Mouse (Mus musculus) limb, embryonic 11.5 days (tissue): Measurements from ENCODE around the gene Fam186b. TPM values are rescaled to one million over a fixed set of nuclear protein-coding genes. Genes with fewer than 3 reads are reported as not detected.
A peak's percentile ranks its signal among the peaks of the same experiment; 100 is the strongest.
"Not testable (repeated sequence)": the region's sequence is repeated elsewhere in the genome, so short reads cannot be mapped to it uniquely, and the experiment has no call there.

Source experiments
- ATAC-seq: fragments of 200-750 bp; cut with Nextera tagmentation; 2 replicates; pipeline ENCODE4 v1.8.0; 2017; ENCODE audit warnings: low read depth; ENCODE audit not compliant: insufficient number of reproducible peaks, low FRiP score, low TSS enrichment
- DNase-seq: peaks from one replicate; pipeline ENCODE4 v3.0.0-alpha.2; 2015; ENCODE audit warnings: low spot score
- H3K27ac ChIP-seq: fragments of 300-500 bp; sonication (generic); replicated peaks from 2 replicates; pipeline ENCODE4 v1.5.1; 2014; ENCODE audit warnings: low read depth, mild to moderate bottlenecking, low read length
- H3K27me3 ChIP-seq: fragments of 300-500 bp; sonication (generic); 2 replicates; pipeline ENCODE4 v1.6.1; 2014; ENCODE audit warnings: mild to moderate bottlenecking, low read length, mixed read lengths; ENCODE audit not compliant: control insufficient read depth, insufficient read depth
- H3K36me3 ChIP-seq: fragments of 300-500 bp; sonication (generic); 2 replicates; pipeline ENCODE4 v1.6.1; 2014; ENCODE audit warnings: mild to moderate bottlenecking, low read length, moderate library complexity, mixed read lengths; ENCODE audit not compliant: control insufficient read depth, insufficient read depth
- H3K4me1 ChIP-seq: fragments of 300-500 bp; sonication (generic); 2 replicates; pipeline ENCODE4 v1.6.1; 2014; ENCODE audit warnings: low read length, mixed read lengths; ENCODE audit not compliant: control insufficient read depth, insufficient read depth
- H3K4me2 ChIP-seq: fragments of 300-500 bp; sonication (generic); 2 replicates; pipeline ENCODE4 v1.6.1; 2014; ENCODE audit warnings: low read depth, mild to moderate bottlenecking, moderate library complexity; ENCODE audit not compliant: severe bottlenecking
- H3K4me3 ChIP-seq: fragments of 300-500 bp; sonication (generic); 2 replicates; pipeline ENCODE4 v1.5.1; 2014; ENCODE audit warnings: low read depth, low read length
- H3K9ac ChIP-seq: fragments of 300-500 bp; sonication (generic); 2 replicates; pipeline ENCODE4 v1.6.1; 2014; ENCODE audit warnings: mild to moderate bottlenecking, low read length
- H3K9me3 ChIP-seq: fragments of 300-500 bp; sonication (generic); 2 replicates; pipeline ENCODE4 v1.6.1; 2016; ENCODE audit warnings: low read length; ENCODE audit not compliant: control insufficient read depth
- WGBS: fragments of 180-500 bp; shearing (Covaris S2); extraction: QIAGEN DNeasy Blood & Tissue Kit; methylation state at CpG from one replicate; pipeline ENCODE4 v1.1.7; 2014; 5-methylcytosine and 5-hydroxymethylcytosine counted together
- polyA plus RNA-seq: library from polyadenylated mRNA; unstranded; fragments of >200 nt; fragmentation: Nextera tagmentation; extraction: Ambion mirVana; gene quantifications from 2 replicates; pipeline ENCODE4 v1.2.1, GENCODE M21; 2014

The Fam186b gene
- polyA plus RNA-seq, 1 experiment from 2014 or later, result not detected

DNA sequence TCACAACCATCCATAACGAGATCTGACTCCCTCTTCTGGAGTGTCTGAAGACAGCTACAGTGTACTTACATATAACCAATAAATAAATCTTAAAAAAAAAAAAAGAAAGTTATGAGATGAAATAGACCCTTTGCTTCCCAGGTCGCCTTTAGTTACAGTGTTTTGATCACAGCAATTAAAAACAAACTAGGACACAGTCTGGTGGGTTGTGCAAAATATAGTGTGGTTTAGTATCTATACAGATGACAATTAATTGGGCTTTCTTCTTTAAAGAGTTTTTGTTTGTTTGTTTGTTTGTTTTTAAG lies 42.6 kb downstream of the Fam186b start:
- H3K4me3 ChIP-seq, H3K36me3 ChIP-seq, DNase-seq, H3K27ac ChIP-seq, H3K4me1 ChIP-seq, ATAC-seq, H3K9ac ChIP-seq, H3K9me3 ChIP-seq, H3K27me3 ChIP-seq: not testable (repeated sequence)
- 53% methylated on average over 2 of the region's 2 CpGs for WGBS
- peak overlapping the region; percentile 85; the same call in 1 of the 2 replicates for H3K4me2 ChIP-seq

DNA sequence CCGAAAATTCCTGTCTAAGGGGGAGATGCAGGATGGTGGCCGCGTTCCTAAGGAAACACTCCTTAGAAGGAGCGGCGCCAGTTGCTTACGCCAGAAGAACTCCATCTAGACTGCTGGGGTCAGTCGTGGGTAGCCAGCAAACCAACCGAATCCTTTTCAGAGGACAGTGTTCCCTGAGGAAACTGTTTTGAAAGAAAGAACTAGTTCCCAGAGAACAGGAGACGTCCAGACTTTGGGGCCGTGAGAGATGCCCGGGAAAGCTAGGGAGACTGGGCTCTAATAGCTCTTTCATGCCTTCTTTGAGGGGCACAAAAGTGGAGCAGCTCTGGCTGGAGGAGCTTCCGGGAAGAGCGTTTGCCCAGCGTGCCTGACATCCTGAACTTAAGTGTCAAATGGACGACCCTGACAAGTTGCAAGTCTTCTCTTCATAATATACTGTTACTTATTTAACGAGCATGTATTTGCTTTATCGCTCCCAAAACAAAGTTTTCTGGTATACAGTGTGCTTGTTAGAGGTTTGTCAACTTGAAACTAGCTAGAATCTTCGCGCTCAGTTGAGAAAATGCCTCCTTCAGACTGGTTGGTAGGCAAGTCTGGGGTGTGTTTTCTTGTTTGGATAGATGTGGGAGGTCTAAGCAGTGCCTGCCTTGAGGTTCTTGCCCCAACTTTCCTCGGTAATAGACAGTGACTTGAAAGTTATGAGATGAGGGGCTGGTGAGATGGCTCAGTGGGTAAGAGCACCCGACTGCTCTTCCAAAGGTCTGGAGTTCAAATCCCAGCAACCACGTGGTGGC lies 43.1 kb downstream of the Fam186b start:
- peak overlapping the region; percentile 85 for H3K4me2 ChIP-seq
- no peak for DNase-seq
- H3K27me3 ChIP-seq, result no peaks in the 10 kb centered on the region
- WGBS, result 3% methylated on average over 22 of the region's 22 CpGs
- H3K4me1 ChIP-seq, result 0 out of 2 replicates have a peak, but pooled peaks cover 3% of the 10 kb centered on the region
- H3K36me3 ChIP-seq, result no peaks in the 10 kb centered on the region
- peak overlapping the region; percentile 94 for H3K27ac ChIP-seq
- H3K4me3 ChIP-seq, result peak overlapping the region; percentile 48
- ATAC-seq, result no peak
- peak overlapping the region; percentile 59 for H3K9ac ChIP-seq
- no peaks in the 10 kb centered on the region for H3K9me3 ChIP-seq

DNA sequence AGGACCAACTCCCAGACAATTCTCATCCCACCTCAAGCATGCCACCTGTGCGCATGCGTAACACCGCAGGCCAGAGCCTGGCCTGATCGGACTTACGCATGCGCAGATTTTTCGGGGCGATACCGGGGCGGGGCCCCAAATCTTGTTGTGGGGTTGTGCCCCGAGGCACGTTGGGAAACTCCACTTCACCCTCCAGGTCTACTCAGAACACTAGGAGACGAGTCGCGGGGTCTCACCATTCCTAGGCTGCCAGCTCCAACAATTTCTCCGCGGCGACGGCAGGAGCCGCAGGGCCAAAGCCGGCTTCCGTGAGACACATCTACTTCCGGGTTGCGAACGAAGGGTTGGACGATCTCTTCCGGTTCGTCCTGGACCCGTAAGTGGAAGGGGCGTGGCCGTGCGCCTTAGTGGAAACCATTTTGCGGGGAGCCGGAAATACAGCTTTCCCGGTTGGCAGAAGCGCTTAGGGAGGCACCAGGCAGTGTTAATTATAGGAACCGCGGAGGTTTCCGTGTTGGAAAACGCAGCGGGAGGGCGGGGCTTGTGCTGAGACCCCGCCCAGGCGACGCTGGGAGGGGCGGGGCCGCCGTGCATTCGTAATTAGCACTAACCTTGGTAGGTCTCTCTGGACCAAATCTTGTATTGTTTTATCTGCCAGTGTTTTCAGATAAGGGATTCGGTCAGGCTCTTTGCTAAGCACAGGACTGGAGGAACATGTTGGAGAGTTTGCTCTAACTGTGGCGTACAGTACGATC lies 43.9 kb downstream of the Fam186b start, which contains the start of gene Mcrs1:
Gene Mcrs1 (minus strand): TSS at position 336 of the 755 bp plus-strand sequence.
- ATAC-seq (peak; percentile 91), DNase-seq (peak; percentile 97)
- H3K36me3 ChIP-seq, result no peaks in the 10 kb centered on the region
- no peaks in the 10 kb centered on the region for H3K9me3 ChIP-seq
- under 1% methylated on average over 52 of the region's 52 CpGs for WGBS
- H3K27ac ChIP-seq, result peak within 1 kb of the TSS; percentile 94
- no peaks in the 10 kb centered on the region for H3K27me3 ChIP-seq
- 0 out of 2 replicates have a peak, but pooled peaks cover 3% of the 10 kb centered on the region for H3K4me1 ChIP-seq
- peak within 1 kb of the TSS; percentile 85 for H3K4me2 ChIP-seq
- peak within 1 kb of the TSS; percentile 59 for H3K9ac ChIP-seq
- peak within 1 kb of the TSS; percentile 48 for H3K4me3 ChIP-seq

DNA sequence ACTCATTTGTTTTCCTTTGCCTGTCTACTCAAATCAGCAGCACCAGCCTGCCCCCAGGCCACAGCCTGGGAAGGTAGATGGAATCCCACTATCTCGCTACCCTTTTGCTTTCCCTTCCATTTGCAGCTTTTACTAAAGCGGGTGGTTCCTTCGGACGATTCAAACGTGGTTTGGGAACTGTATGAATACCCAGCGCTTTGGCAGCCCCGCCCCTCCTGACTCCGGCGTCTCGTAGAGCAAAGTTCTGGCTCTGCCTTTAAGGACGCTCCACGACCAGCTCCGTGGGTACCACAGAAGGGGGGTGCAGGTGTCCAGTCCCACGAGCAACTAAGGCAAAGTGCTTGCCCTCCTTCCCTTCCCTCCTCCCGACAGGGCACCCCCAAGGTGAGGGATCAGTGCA lies 44.6 kb downstream of the Fam186b start:
- H3K36me3 ChIP-seq, H3K27me3 ChIP-seq, H3K4me1 ChIP-seq, H3K27ac ChIP-seq, ATAC-seq, H3K9me3 ChIP-seq: not testable (repeated sequence)
- Histone ChIP-seq H3K4me3 (peak overlapping the region; percentile 48), H3K9ac (peak overlapping the region; percentile 53), H3K4me2 (peak overlapping the region; percentile 65)
- 2% methylated on average over 14 of the region's 15 CpGs for WGBS
- peak; percentile 26 for DNase-seq

DNA sequence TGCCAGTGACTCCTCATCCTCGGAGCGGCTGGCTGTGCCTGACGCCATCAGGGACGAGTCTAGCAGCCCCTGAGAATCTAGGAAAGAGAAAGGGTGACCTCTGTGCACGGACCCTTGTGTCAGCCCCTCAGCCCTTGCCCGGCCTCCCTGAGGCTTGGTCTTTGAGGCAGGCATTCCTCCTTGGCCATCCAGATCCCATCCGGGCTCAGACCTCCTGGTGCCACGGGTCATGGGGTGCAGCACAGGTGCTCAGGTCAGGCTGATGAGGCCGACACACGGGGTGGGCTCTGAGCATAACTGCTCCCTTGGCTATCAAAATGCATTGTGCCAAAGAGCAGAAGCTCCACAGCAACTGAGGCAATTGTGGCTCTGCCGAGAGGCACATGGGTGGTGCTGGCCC lies 45.8 kb downstream of the Fam186b start:
- DNase-seq (no peak), ATAC-seq (no peak)
- Histone ChIP-seq H3K27me3 (no peaks in the 10 kb centered on the region), H3K9me3 (no peaks in the 10 kb centered on the region), H3K4me2 (no peak overlapping the region), H3K36me3 (peaks cover 4% of the 10 kb centered on the region; the same call in 1 of the 2 replicates), H3K9ac (no peak overlapping the region), H3K27ac (no peak overlapping the region), H3K4me3 (no peak overlapping the region), H3K4me1 (0 out of 2 replicates have a peak, but pooled peaks cover 3% of the 10 kb centered on the region)
- 95% methylated on average over 11 of the region's 11 CpGs for WGBS

DNA sequence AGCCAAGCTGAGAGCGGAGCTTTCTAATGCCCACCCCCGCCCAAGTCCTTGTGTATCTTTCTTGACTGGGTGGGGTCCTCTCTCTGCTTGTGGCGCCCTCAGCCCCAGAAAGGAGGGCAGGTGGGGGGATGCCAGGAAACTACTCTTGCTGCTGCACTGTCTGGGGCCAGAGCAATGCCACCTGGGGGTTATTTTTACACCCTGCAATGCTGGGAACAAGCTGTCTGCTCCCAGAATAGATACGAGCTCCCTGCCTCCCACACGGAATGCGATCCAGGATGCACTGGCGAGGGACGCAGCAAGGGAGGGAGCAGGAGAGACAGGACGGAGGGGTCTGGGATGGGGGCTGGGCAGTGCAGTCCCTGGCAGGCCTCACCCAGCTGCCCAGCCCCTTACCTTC lies 46.7 kb downstream of the Fam186b start:
- H3K9me3 ChIP-seq, result no peaks in the 10 kb centered on the region
- DNase-seq (no peak), ATAC-seq (no peak)
- H3K27ac ChIP-seq, result no peak overlapping the region
- H3K36me3 ChIP-seq, result peaks cover 8% of the 10 kb centered on the region; the same call in 1 of the 2 replicates
- H3K4me1 ChIP-seq, result 0 out of 2 replicates have a peak, but pooled peaks cover 3% of the 10 kb centered on the region
- H3K4me2 ChIP-seq, result no peak overlapping the region
- H3K4me3 ChIP-seq, result no peak overlapping the region
- no peaks in the 10 kb centered on the region for H3K27me3 ChIP-seq
- no peak overlapping the region for H3K9ac ChIP-seq
- WGBS, result 87% methylated on average over 9 of the region's 9 CpGs

DNA sequence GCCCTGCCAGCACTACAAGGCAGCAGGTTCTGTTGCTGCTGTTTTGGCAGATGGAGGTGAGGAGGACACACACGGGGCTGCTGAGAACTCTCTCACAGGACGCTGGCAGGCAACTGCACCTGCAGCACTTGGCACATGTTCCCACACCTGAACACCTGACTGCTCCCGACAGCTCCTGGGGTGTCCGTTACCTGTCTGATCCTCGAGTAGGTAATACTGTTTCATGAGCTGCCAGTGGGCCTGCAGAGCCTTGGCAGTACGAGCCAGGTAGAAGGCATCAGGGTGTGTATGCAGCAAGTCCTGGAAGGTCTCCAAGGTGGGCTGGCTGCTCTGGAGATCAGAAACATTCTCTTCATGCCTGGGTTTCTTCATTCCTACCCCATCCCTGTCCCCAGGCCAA lies 49.0 kb downstream of the Fam186b start:
- H3K36me3 ChIP-seq, result peaks cover 11% of the 10 kb centered on the region; the same call in 1 of the 2 replicates
- H3K4me2 ChIP-seq, H3K9me3 ChIP-seq, H3K27me3 ChIP-seq, ATAC-seq, H3K4me1 ChIP-seq, DNase-seq, H3K9ac ChIP-seq, H3K4me3 ChIP-seq, H3K27ac ChIP-seq: not testable (repeated sequence)
- WGBS, result 89% methylated on average over 6 of the region's 6 CpGs

DNA sequence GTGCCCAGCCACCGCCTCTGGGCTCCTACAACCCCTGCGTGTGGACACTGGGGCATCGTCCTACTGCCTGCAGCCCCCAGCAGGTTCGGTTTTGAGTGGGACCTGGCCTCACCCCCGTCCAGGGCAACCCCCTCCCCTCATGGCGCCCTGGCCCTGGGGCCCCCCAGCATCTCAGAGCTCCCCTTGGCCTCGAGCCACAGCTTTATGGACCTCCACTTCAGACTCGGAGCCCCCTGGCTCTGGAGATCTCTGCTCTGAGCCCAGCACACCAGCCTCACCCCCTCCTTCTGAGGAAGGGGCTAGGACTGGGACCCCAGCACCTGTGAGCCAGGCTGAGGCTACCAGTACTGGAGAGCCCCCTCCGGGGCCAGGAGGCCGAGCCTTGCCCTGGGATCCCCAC lies 53.6 kb downstream of the Fam186b start:
- DNase-seq (no peak), ATAC-seq (0 out of 2 replicates have a peak, but pooled peaks have one; percentile 40)
- H3K9ac ChIP-seq, result no peak overlapping the region
- H3K4me3 ChIP-seq, result no peak overlapping the region
- no peak overlapping the region for H3K27ac ChIP-seq
- H3K36me3 ChIP-seq, result peaks cover 11% of the 10 kb centered on the region; the same call in 1 of the 2 replicates
- no peaks in the 10 kb centered on the region for H3K27me3 ChIP-seq
- 92% methylated on average over 8 of the region's 10 CpGs for WGBS
- no peaks in the 10 kb centered on the region for H3K4me1 ChIP-seq
- no peak overlapping the region for H3K4me2 ChIP-seq
- H3K9me3 ChIP-seq, result no peaks in the 10 kb centered on the region
